Mouse (Mus musculus): ENCODE measurements around the gene Mindy3.
A peak's percentile ranks its signal among the peaks of the same experiment; 100 is the strongest.

Gene Mindy3

DNA sequence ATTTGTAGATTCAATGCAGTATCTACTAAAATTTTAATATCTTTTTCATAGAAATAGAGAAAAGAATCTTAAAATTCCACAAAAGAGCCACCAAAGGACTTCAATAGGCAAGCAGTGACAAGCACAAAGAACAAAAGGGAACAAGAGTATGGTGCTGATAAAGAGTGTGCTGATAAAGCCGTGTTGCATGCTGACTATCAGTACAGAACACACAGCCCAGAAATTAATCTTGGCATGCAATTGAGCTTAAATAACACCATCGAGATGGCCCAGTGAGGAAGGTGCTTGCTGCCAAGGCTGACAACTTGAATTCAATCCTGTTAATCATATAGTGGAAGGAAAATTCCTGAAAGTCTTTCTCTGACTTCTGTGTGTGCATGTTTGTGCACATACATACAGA is 50.8 kb downstream of the Mindy3 start:
- no peak for DNase-seq

DNA sequence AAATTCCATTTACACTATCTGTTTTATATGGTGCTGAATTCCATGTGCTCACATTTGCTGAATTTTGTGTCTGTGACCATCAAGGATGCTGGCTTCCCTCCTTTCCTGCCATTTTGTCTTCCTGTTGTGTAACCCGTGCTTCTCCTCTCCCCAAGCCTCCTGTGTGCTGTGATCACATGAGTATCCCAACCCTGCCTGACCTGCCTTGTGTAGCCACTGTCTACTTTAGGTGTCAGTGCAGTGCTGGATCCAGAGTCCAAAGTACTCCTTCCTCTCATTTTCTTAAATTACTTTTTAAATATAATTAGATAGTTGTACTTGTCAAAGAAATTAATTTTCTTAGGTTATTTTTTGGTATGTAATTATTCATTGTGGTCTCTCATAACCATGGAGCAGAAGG is 51.3 kb downstream of the Mindy3 start:
- DNase-seq: no peak

DNA sequence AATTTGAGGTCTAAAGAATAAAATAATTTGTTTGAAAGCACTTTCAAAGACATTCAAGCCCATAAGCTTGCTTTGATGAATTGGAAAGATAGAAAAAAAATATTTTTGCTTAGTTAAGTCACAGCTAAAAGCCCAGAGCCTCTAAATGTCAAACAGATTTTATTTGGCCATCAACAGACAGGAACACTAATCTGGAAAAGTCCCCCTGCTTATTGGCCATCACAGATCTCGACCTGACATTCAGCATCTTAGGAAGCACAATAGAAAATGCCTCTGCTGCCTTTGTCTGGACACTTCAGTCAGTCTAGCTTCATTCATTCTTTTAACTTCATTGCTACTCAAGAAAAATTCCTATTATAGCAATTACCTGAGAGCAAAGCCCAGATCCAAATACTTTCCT is 58.0 kb downstream of the Mindy3 start:
- DNase-seq: no peak

DNA sequence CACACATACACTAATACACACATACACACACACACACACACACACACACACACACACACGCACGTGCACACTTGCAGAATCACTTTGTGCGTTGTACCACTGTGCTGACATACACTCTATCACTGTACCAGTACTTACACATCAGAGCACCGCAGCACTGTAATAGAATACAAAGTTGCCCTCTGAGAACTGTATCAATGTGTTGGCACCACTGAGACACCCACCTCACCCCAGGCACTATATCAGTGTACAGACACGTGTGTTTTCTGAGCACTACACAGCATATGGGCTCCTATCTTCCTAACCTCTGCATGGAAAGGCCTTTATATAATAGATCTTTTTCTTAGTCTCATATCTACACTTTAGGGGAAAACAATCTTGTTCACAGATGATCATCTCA is 64.4 kb downstream of the Mindy3 start:
- DNase-seq: no peak

DNA sequence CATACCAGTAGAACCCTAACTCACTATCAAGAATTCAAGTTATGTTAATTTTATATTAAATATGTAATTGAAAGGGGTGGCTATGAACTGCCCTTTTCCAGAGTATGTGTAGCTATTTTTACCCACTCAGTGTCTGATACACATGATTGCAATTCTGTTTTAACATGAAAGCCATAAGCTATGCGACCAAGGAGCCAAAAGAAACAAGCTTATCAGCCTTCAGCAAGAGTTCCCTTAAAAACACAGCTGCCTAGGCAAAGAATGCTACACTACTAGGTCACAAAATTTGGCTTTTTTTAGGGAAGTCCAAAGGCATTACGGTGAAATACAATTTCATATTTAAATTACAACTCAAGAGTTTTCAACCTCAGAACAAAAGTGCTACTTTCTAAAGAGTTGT is 70.4 kb downstream of the Mindy3 start:
- DNase-seq: no peak

DNA sequence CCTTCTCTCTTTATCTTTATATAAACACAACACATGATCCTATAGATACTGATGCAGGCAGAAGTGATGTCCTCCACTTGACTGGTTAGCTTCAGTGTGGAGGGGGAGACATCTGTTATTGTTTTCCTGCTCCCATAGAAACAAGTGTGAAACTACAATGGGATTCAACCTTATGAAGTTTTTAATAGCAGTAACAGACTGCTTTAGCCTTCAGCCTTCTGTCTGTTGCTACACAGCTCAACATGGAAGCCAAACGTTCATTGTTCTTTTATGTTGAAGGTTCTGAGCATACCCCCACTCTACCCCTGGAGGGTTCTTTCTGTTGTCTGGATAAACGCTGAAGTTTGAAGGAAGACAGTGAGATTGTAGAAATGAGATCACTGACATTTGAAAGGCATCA is 87.3 kb downstream of the Mindy3 start:
- no peak for DNase-seq

DNA sequence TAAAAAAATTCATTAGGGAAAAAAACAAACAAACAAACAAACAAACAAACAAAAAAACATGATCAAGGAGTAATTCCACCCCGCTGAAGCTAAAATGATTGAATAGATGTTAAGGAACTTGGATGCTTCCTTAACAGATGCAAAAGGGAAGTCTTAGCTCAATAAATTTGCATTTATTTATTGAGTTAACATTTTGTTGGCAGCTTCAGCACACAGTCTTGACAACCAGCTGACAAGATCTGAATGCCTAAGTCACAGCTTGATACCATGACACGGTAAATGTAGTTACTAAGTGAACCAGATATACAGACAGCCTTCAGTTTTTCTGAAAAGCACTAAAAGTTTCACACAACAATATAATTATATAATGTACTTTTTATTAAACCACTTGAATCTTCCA is 89.7 kb downstream of the Mindy3 start:
- DNase-seq: no peak

DNA sequence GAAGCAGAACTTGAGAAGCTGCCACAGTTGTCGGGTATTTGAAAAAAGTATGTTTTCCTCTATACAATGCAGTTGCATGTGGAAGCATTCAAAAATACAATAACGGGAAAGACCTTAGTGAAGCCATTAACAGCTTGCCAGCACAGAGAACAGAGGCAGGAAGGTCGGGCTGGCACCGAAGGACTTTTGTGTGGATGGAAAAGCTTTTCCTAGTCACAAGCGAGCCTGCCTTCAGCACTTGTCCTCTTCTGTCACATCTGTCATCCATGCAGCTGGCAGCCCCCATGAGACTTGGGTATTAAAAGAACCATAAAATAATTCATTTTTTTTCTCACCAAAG is 90.2 kb downstream of the Mindy3 start:
- DNase-seq: no peak

DNA sequence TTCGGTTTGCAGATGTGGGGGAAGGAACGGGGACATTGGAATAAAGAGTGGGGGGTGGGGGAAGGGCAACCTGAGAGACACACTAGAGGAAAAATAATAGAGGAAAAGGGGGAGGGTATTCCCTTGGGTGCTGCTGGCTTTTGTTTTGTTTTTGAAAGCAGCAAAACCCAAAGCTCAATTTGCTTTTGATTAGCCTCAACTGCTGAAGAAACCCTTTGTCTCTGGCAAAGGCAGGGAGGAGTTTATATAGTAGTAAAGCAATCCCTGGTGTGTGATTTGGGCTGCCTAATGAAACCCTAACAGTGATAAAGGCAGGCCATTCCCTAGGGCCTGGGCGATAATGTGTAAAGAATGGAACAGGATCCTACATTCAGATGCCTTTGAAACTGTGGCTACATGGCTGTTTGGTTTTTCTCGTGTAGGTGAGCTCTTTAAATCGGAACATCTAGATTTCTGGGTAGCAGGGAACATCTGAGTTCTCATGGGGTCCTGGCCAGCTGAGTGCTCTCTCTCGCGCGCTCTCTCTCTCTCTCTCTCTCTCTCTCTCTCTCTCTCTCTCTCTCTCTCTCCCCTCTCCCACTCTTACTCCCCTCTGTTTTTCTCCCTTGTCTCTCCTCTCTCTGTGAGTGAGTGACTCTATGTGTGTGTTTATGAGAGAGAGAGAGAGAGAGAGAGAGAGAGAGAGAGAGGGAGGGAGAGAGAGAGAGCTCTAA is 90.8 kb downstream of the Mindy3 start:
- no peak for DNase-seq

DNA sequence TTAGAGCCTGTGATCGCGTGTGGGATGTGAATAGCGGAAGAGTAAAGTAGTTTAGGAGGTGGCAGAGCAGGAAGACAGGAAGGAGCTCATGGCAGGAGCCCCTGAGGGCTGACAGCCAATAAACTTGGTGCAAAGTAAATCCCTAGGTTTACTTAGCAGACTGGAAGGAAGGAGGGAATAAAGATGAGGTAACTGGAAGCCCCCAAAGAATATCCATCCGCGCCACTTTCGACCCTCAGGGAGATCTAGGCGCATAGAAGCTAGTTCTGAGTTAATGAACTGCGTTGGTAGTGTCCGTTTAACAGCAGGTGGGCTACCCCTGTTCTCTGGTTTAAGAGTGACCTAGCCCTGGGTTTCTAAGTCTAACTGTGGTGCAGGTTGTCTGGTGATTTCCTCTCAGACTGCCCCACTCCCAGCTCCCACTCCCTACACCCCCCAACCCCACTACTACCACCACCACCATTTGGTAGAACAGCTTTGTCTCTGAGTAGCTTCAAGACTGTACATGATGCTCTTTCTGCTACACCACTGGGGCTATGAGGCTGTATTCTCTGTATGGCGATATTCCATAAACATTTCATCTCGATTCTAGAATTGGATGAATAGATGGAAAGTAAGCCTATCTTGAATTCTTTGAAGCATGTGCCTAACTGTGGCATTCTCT is 91.4 kb downstream of the Mindy3 start:
- DNase-seq: no peak

DNA sequence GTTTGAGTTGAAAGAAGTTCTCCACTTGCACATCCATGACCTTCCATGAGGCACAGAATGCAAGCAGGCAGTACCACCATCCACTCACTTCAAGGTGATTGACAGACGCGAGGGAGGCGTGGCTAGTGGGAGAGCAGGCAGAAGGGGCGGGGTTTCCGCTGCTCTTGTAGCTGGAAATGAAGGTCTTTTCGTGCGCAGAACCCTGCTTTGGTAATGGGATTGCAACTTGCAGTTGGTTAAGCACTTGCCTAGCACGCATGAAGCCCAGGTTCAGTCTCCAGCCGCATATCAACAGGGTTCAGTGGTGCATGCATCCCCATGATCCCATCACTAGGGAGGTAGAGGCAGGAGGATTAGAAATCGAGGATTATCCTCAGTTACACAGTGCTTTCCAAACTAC is 92.1 kb downstream of the Mindy3 start:
- no peak for DNase-seq

DNA sequence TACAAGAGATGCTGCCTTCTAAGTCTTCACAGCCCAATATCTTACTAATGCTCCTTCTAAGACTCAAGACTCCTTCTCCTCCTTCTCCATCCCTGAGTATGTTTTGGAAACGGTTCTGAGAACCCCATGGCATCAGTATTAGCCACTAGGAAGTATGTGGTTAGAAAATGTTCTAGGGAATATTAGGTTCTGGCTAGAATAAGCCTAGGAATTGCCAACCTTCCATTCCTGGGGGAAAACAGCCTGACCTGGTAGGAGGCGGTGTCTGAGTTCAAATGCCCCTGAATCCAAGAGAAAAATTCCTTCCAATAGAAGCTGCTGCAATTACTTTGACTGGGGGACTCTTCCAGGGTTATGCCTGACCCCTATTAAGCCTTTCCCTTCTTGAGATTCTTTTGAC is 93.4 kb downstream of the Mindy3 start:
- DNase-seq: no peak

DNA sequence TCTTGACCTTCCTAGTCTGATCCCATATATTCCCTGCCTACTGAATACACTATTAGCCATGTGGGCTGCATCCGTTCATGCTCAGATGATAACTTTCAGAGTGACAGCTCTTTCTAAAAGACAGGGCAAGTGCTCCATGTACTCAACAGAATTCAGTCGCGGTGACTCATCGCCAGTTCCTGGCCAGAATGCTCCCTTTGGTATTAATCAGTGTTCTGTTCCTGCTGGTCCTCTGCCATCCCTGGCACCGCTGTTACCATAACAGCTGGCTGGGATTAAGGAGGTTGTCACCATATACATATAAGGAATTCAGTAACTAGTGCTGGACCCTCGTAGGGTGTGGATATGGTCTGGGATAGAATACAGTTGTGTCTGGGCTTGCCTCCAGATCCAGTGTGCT is 93.9 kb downstream of the Mindy3 start:
- DNase-seq: no peak

DNA sequence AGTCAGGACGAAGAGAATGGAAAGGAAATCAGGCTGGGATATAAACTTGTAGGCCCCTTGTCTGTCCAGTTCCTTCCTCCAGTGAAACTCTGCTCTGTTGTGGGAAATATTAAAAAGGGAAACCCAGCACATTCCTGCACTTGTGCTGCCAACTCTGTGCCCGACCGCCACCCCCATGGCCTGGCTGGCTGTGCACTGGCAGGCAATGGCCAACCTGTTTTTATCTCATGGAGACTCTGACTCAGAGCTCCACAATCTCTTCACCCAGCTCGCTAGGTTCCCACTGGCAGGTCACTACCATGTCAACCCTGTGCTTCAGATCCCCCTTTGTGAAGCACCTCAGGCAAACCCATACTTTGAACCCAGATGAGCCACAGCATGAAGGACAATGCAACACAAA is 98.4 kb downstream of the Mindy3 start:
- DNase-seq: no peak

DNA sequence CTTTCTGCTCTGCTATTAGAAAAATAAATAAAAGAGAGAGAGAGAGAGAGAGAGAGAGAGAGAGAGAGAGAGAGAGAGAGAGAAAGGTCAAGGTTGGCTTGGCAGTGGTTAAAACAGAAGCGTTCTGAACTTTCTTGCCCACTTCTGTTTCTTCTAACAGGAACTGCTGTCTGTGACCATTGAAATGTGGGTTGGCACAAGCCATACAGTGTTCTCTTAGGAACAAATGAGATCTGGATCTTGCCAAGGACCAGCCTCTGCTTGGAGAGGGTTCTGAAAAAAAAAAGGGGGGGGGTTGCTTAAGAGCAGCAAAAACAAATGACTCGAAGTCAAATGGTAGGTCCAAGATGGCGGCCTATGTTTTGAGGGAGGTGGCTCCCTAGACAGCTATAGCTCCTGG is 100.6 kb downstream of the Mindy3 start:
- DNase-seq: no peak

DNA sequence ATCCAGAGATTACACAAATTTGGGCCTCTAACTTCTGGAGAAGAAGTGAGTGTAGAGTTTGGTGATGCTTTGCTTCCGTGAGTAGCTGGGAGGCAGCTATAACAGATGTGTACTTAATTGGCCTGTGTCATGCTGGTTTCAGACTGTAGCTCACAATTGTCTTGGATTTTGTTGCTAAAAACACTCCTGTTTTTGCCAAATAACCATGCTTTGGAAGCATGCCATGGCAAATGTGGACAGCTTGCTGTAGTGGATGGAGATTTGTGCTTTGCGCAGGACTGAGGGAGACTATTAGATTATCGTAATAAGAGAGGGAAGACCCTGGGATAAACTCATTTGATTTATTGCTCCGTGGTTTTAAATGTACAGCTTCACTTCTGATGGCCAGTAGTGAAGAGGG is 101.2 kb downstream of the Mindy3 start:
- DNase-seq: no peak

DNA sequence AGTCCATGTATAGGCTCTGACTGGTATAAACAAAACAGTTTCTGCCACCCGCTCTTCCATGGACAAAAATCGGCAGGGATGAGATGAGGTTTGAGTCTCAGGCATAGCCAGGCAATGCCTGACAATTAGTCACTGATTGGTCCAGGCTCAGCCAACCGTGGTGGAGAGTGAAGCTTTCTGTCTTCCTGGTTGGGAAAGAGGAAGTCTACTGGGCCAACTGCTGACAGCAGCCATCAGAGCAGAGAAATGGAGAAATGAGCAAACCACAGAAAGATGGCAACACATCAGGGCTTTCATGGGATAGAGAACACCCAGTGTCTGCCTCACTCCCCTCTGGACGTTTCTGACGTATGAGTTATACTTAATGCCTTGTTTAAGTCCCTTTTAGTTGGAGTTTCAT is 101.9 kb downstream of the Mindy3 start:
- no peak for DNase-seq

DNA sequence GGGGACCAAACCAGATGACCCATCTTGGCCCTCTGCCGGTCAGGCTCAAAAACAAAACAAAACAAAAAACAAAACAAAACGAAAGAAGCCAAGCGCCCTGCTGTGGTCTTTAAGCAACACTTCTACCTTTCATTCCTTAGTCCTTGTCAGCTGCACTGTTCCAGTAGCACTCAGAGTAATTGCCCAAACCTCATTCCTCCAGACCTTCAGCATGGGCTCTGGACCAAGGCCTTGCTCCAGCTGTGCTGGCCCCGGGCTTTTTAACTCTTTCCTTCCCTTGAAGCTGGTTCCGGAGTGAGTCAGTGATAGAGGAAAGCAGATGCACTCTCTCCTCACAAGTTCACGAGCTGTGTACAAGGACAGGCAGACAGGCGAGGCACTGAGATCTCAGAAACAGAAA is 102.9 kb downstream of the Mindy3 start:
- no peak for DNase-seq

DNA sequence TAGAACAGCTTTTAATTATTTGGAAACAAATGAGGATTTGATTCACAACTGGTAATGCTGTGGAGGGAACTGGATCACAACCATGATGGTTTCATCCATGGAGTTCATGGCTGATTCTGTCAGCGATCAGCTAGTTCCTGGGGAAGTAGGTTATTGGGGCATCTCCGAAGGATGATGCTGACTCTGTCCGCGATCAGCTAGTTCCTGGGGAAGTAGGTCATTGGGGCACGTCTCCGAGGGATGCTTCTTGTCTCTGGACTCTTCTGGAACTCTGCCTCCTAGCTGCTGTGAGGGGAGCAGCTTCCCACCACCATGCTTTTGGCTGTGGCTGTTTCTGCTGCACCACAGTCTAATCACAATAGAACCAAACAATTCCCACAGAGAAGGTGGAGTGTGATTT is 105.2 kb downstream of the Mindy3 start:
- DNase-seq: no peak

DNA sequence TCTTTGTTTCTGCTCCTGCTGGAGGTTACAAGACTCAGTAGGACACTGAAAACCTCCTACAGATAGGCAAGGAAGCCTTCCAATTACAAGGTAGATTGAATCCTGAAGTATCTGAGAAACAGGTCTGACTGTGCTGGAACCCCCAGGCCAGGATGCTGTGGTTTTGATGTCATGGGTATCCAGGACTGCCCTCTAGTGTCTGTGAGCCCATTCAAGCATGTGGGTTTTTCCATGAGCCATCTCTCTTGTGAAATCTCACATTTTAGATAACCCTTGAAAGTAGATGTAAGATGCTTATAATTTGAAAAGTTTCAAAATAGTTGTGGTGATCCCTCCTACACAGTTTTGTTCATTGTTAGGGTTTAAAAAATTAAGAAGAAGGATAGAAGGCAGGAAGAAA is 110.8 kb downstream of the Mindy3 start:
- DNase-seq: no peak

DNA sequence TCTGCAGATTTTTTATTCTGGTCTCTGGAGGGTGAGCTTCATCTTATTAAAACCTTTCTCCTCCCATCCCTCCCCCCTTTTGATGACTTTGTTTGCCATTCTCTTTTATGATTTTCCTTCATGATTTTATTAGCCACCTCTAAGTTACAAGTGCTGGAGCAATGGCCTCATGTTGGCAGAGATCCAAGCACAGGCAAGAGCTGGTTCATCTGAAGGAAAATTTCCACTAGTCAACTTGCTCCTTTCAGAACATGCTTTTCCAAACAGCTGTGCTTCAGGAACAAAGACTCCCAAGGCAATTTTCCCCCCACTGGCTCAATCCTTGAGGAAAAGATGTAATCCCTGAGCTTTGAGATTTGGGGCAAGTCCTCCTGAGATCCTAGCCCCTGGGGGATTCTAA is 112.0 kb downstream of the Mindy3 start:
- DNase-seq: no peak

DNA sequence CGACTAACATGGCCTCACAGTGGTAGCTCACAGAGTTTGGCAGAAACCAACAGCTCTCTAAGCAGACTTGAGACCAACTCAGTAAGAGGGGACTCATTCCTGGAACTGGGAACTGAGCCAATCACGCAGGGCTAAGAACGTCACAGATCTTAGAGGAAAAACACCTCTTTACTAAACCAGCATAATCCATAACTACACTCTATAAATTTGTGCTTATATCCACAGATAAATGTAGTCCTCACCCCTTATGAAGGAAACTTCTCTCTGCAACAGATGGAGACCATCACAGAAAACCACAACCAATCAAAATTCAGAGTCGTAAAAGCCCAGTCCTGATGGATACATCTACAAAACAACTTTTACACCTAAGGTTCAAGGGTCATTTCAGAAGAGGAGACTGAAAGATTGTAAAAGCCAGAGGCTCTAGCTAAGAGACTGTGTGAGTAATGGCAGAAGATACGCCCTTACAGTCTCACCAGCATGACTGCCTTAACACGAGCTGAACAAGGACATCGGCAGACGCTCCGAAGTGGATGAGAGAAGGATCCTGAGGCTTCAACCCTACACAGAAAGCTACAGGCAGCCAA is 114.1 kb downstream of the Mindy3 start:
- DNase-seq: no peak

DNA sequence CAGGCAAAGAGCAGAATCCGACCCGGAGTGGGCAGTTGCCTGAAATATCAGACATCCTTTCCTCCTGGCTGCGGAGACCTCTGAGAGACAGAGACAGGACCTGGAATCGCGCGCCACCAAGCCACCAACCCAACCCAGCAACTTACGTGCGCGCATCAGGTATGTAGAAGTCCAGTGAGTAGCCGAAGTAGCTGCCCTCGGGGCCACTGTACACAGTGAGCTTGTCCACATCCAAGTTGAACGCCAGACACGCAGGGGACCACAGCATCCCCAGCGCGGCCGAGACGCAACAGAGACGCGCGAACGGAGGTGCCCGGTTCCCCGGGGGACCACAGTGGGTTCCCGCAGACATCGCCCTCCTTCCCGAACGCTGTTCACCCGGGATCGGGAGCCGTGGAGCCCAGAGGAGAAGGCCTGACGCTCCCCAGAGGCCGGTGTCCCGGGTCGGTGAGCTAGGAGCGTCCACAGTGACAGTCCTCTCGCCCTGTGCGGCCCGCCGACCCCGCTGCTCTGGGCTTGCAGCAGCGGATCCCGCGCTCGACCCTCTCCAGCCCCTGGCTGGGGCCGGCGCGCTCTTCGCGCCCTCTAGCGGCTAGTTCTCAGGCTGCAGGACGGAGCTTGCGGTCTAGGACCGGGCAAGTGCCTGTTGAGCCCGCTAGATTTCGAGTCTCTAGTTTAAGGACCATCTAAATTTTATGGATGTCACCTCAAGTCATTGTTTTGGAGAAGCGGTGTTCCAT is 117.7 kb downstream of the Mindy3 start, which contains the start of gene Itga8:
Gene Itga8, minus strand, starts transcription at position 492 of the 740 bp plus-strand sequence.
- peak; percentile 35 for DNase-seq
